Mouse (Mus musculus) thymus, adult 2 months (tissue): Measurements from ENCODE around the gene B230219D22Rik.

Experiments used
- CTCF ChIP-seq: fragments of 200-500 bp; IDR thresholded peaks from 2 replicates; pipeline ENCODE4 v1.5.1; 2012; ENCODE audit warnings: mild to moderate bottlenecking, control low read depth, low read length, moderate library complexity, borderline replicate concordance; ENCODE audit not compliant: control insufficient read depth, poor library complexity, insufficient read depth; ENCODE audit errors: extremely low read depth
- POLR2A ChIP-seq: fragments of 200-500 bp; IDR thresholded peaks from 2 replicates; pipeline ENCODE4 v1.6.1; 2012; ENCODE audit warnings: mild to moderate bottlenecking, low read length, control low read depth, moderate library complexity; ENCODE audit not compliant: control insufficient read depth, poor library complexity, insufficient read depth; ENCODE audit errors: extremely low read depth

DNA sequence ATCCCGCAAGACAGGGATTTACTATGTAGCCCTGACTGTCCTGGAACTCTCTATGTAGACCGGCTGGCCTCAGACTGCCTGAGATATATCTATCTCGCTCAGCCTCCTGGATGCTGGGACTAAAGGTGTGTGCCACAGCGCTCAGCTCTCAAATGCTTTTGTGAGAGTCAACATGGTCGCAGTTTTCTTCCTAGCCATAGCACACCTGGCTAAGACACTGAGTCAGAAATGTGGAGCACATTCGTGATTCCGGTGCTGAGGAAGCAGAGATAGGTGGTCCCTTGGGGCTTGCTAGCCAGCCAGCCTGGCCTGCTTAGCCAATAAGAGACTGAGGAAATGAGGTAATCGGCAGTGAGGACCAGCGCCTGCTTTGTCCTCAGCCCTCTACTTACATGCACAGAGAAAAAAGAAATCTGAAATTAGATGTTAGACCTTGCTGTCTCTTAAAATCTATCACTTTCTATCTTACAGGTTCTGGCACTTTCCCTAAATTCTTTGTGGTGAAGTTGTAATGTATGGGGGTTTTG, 6.8 kb upstream of the B230219D22Rik start:
- no peak for TF ChIP-seq CTCF
- no peak for TF ChIP-seq POLR2A
